Mouse (Mus musculus) spleen, adult 2 months (tissue): ENCODE data around the gene Cryzl2. TPM values are rescaled to one million over a fixed set of nuclear protein-coding genes. Genes with fewer than 3 reads are reported as not detected.

Experiments used
- DNase-seq, 2 experiments: peaks; one replicate each; pipeline versions ENCODE4 v3.0.0 to v3.0.0-alpha.2; 2012 to 2021; ENCODE audit warnings: low spot score in 2 of 2, low read depth in 1 of 2
- H3K27ac ChIP-seq: fragments of 200-500 bp; 2 replicates; pipeline ENCODE4 v1.5.1; 2012; ENCODE audit warnings: low read length, inconsistent platforms; ENCODE audit not compliant: insufficient read depth
- H3K27me3 ChIP-seq: fragments of 200-500 bp; 2 replicates; pipeline ENCODE4 v1.6.1; 2012; ENCODE audit warnings: mild to moderate bottlenecking, moderate library complexity, low read length, inconsistent platforms; ENCODE audit not compliant: control insufficient read depth, insufficient read depth
- H3K36me3 ChIP-seq: fragments of 200-500 bp; 2 replicates; pipeline ENCODE4 v1.6.1; 2012; ENCODE audit warnings: mild to moderate bottlenecking, low read length, inconsistent platforms; ENCODE audit not compliant: control insufficient read depth, insufficient read depth
- H3K4me1 ChIP-seq: fragments of 200-500 bp; 2 replicates; pipeline ENCODE4 v1.6.1; 2011; ENCODE audit warnings: inconsistent platforms; ENCODE audit not compliant: control insufficient read depth, insufficient read depth, insufficient read length
- H3K4me3 ChIP-seq: fragments of 200-500 bp; 2 replicates; pipeline ENCODE4 v1.5.1; 2011; ENCODE audit warnings: mild to moderate bottlenecking, inconsistent platforms; ENCODE audit not compliant: insufficient read depth, insufficient read length; ENCODE audit errors: extremely low read depth
- CTCF ChIP-seq: fragments of 200-500 bp; IDR thresholded peaks from 2 replicates; pipeline ENCODE4 v1.5.1; 2011; ENCODE audit warnings: mild to moderate bottlenecking, inconsistent platforms; ENCODE audit not compliant: insufficient read depth, insufficient read length, insufficient replicate concordance; ENCODE audit errors: extremely low read depth
- POLR2A ChIP-seq: fragments of 200-500 bp; IDR thresholded peaks from 2 replicates; pipeline ENCODE4 v1.6.1; 2011; ENCODE audit warnings: low read depth, low read length, inconsistent platforms
- WGBS: fragments of 180-500 bp; shearing (Covaris S2); methylation state at CpG from one replicate; pipeline ENCODE4 v1.1.7; 2018; 5-methylcytosine and 5-hydroxymethylcytosine counted together
- polyA plus RNA-seq: library from polyadenylated mRNA; depleted of rRNA; stranded (reverse); fragments of >200 nt; gene quantifications from 2 replicates; pipeline ENCODE4 v1.2.3, GENCODE M21; 2012

Gene Cryzl2
- polyA plus RNA-seq, 1 experiment: 11.1 TPM

DNA sequence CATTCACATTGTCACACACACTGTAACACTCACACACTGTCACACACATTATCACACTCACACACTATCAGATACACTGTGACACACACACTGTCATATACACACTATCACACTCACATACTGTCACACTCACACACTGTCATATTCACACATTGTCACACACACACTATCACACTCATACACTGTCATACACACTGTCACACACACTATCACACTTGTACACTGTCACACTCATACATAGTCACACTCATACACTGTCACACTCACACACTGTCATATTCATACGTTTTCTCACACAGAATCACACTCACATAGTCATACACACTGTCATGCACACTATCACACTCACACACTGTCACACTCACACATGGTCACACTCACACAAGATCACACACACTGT lies 42.3 kb downstream of the Cryzl2 start:
- Histone ChIP-seq H3K27ac (no peak overlapping the region), H3K36me3 (no peaks in the 10 kb centered on the region), H3K27me3 (no peaks in the 10 kb centered on the region), H3K4me3 (no peak overlapping the region), H3K4me1 (no peaks in the 10 kb centered on the region)
- WGBS: 73% methylated on average over 1 of the region's 1 CpGs
- DNase-seq: no peak
- TF ChIP-seq POLR2A (no peak), CTCF (no peak)

- WGBS: 83% methylated on average over 6 of the region's 6 CpGs
Measured at GRCm38 (mm10) chr1:157501352-157501945, 43.1 kb downstream of the Cryzl2 start.

DNA sequence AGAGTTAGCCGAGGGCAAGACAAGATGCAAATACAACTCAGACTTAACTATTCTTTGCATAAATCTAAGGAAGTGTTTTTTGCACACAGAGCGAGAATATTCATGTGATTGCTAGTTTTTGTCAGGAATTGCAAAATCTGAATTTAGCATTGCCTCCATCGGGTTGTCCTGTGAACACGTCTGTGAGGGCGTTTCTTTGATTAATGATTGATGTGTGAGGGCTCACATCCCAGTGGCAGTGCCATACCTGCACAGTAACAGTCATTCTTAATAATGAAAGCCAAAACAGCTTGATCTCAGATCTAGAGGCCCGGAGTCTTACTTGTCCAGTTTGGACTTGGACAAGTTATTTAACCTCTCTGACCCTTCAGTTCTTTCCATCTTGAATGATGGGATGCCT lies 44.7 kb downstream of the Cryzl2 start:
- TF ChIP-seq POLR2A: no peak
- no peak for TF ChIP-seq CTCF
- no peak for DNase-seq

More at GRCm38 (mm10) chr1:157501352-157501945, 43.1 kb downstream of the Cryzl2 start:
- Histone ChIP-seq H3K27me3 (no peaks in the 10 kb centered on the region), H3K4me3 (no peak overlapping the region), H3K4me1 (no peaks in the 10 kb centered on the region), H3K27ac (no peak overlapping the region), H3K36me3 (no peaks in the 10 kb centered on the region)
- TF ChIP-seq POLR2A (no peak), CTCF (no peak)
- no peak for DNase-seq

GRCm38 (mm10) chr1:157506522-157506921 lies 48.1 kb downstream of the Cryzl2 start, which contains the start of gene Sec16b:
Sec16b (plus strand) TSS chr1:157506728.
- no peak for TF ChIP-seq POLR2A
- TF ChIP-seq CTCF: no peak
- no peaks in the 10 kb centered on the region for H3K27me3 ChIP-seq
- no peak within 1 kb of the TSS for H3K27ac ChIP-seq
- no peaks in the 10 kb centered on the region for H3K4me1 ChIP-seq
- no peak for DNase-seq
- 73% methylated on average over 5 of the region's 5 CpGs for WGBS
- H3K4me3 ChIP-seq: no peak within 1 kb of the TSS
- no peaks in the 10 kb centered on the region for H3K36me3 ChIP-seq

More for the DNA sequence above, 44.7 kb downstream of the Cryzl2 start:
- Histone ChIP-seq H3K36me3 (no peaks in the 10 kb centered on the region), H3K27ac (no peak overlapping the region), H3K4me1 (no peaks in the 10 kb centered on the region), H3K4me3 (no peak overlapping the region), H3K27me3 (no peaks in the 10 kb centered on the region)
- WGBS: 87% methylated on average over 6 of the region's 6 CpGs

DNA sequence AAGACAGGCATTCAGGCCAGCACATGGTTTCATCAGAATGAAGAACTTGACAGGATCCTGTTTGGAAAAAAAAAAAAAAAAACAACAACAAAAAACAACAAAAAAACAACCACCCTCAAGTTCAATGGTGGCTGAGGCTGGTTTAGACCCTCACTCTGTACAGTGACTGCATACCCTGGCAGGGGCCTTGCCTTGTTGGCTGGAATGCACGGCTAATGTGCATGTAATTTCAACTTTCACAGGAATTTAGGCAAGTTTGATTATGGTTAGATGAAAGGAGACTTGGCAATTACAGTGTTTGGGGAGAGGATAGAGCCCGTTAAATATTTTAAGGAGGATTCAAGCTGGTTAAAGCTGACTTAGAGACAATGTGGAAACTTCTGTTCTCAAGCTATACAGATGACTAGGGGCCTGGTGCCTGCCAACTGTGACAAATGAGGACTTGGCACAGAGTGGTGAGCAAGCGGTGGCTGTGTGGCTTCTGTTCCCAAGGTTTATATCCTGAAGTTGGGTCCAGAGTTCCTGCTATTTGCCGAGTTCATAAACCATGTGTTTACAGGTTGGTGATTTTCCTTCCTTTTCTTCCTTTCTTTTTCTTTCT lies 48.7 kb downstream of the Cryzl2 start:
- Histone ChIP-seq H3K36me3 (no peaks in the 10 kb centered on the region), H3K27me3 (no peaks in the 10 kb centered on the region), H3K4me1 (no peaks in the 10 kb centered on the region), H3K27ac (no peak overlapping the region), H3K4me3 (no peak overlapping the region)
- DNase-seq: no peak
- TF ChIP-seq CTCF (no peak), POLR2A (no peak)
- 82% methylated on average over 4 of the region's 4 CpGs for WGBS

DNA sequence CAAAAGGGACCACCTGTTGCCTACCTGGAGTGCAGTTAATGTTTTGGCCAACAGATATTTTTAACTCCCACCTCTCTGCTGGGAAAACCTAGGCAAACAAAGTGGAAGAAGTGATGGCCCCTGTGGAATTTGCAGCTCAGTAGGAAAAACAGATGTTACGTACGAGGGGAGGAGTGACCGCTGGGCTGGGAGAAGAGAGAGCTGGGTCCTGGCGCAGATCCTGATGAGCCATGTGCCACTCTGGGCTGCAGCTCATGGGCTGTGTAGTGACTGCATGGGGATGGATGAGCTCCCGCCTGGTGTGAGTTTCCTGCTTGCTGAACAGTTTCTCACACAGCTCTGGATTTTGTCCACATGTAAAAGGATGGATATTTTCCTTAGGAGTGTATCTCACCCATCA lies 49.4 kb downstream of the Cryzl2 start:
- WGBS: 85% methylated on average over 5 of the region's 5 CpGs
- H3K36me3 ChIP-seq: no peaks in the 10 kb centered on the region

GRCm38 (mm10) chr1:157512690-157513448 lies 54.5 kb downstream of the Cryzl2 start:
- WGBS: 91% methylated on average over 11 of the region's 11 CpGs
- TF ChIP-seq POLR2A: no peak
- no peak for TF ChIP-seq CTCF
- no peak for DNase-seq
- peaks cover 2% of the 10 kb centered on the region; the same call in 1 of the 2 replicates for H3K4me1 ChIP-seq
- no peaks in the 10 kb centered on the region for H3K27me3 ChIP-seq
- H3K4me3 ChIP-seq: no peak overlapping the region
- H3K27ac ChIP-seq: no peak overlapping the region
- no peaks in the 10 kb centered on the region for H3K36me3 ChIP-seq

More for the DNA sequence above, 49.4 kb downstream of the Cryzl2 start:
- H3K27ac ChIP-seq: no peak overlapping the region
- no peak for TF ChIP-seq CTCF
- TF ChIP-seq POLR2A: no peak
- H3K4me1 ChIP-seq: no peaks in the 10 kb centered on the region
- no peaks in the 10 kb centered on the region for H3K27me3 ChIP-seq
- DNase-seq: no peak
- H3K4me3 ChIP-seq: no peak overlapping the region; the same call in 1 of the 2 replicates
